Mouse (Mus musculus): Measurements from ENCODE around the gene Enpp6.

Enpp6 gene

GRCm38 (mm10) chr8:46986386-46987140 lies at the start of gene Enpp6:
TSS of gene Enpp6 (plus strand) at chr8:46986887.
- DNase-seq (ENCODE audit: low read depth, low spot score) = no peak

- no peak for DNase-seq (ENCODE audit: low read depth, low spot score)
Observed at GRCm38 (mm10) chr8:46938218-46938617, 48.5 kb upstream of the Enpp6 start.

GRCm38 (mm10) chr8:46941295-46941694 lies 45.4 kb upstream of the Enpp6 start:
- DNase-seq (ENCODE audit: low read depth, low spot score) = no peak

- no peak for DNase-seq (ENCODE audit: low read depth, low spot score)
Observed at GRCm38 (mm10) chr8:46941731-46942650, 44.7 kb upstream of the Enpp6 start.

GRCm38 (mm10) chr8:46942651-46943024 lies 44.0 kb upstream of the Enpp6 start:
- DNase-seq (ENCODE audit: low read depth, low spot score) = no peak

GRCm38 (mm10) chr8:46943337-46943736 lies 43.4 kb upstream of the Enpp6 start:
- DNase-seq (ENCODE audit: low read depth, low spot score) = no peak

GRCm38 (mm10) chr8:46946181-46946580 lies 40.5 kb upstream of the Enpp6 start:
- no peak for DNase-seq (ENCODE audit: low read depth, low spot score)

- no peak for DNase-seq (ENCODE audit: low read depth, low spot score)
Observed at GRCm38 (mm10) chr8:46948091-46948757, 38.5 kb upstream of the Enpp6 start.

GRCm38 (mm10) chr8:46953472-46953871 lies 33.2 kb upstream of the Enpp6 start:
- DNase-seq (ENCODE audit: low read depth, low spot score) = peak; percentile 47

GRCm38 (mm10) chr8:46962630-46963427 lies 23.9 kb upstream of the Enpp6 start:
- DNase-seq (ENCODE audit: low read depth, low spot score) = no peak

GRCm38 (mm10) chr8:46963619-46964145 lies 23.0 kb upstream of the Enpp6 start:
- DNase-seq (ENCODE audit: low read depth, low spot score) = no peak

GRCm38 (mm10) chr8:46965812-46966211 lies 20.9 kb upstream of the Enpp6 start:
- no peak for DNase-seq (ENCODE audit: low read depth, low spot score)

GRCm38 (mm10) chr8:46968721-46969120 lies 18.0 kb upstream of the Enpp6 start:
- no peak for DNase-seq (ENCODE audit: low read depth, low spot score)

GRCm38 (mm10) chr8:46969386-46969785 lies 17.3 kb upstream of the Enpp6 start:
- no peak for DNase-seq (ENCODE audit: low read depth, low spot score)

- DNase-seq (ENCODE audit: low read depth, low spot score) = no peak
Observed at GRCm38 (mm10) chr8:46977376-46977775, 9.3 kb upstream of the Enpp6 start.

- no peak for DNase-seq (ENCODE audit: low read depth, low spot score)
Observed at GRCm38 (mm10) chr8:46982166-46982565, 4.5 kb upstream of the Enpp6 start.

GRCm38 (mm10) chr8:46982770-46983169 lies 3.9 kb upstream of the Enpp6 start:
- DNase-seq (ENCODE audit: low read depth, low spot score) = no peak

GRCm38 (mm10) chr8:46984647-46985046 lies 2.0 kb upstream of the Enpp6 start:
- no peak for DNase-seq (ENCODE audit: low read depth, low spot score)

- no peak for DNase-seq (ENCODE audit: low read depth, low spot score)
Observed at GRCm38 (mm10) chr8:46988366-46988765, 1.7 kb downstream of the Enpp6 start.

- DNase-seq (ENCODE audit: low read depth, low spot score) = no peak
Observed at GRCm38 (mm10) chr8:46991081-46991480, 4.4 kb downstream of the Enpp6 start.

- no peak for DNase-seq (ENCODE audit: low read depth, low spot score)
Observed at GRCm38 (mm10) chr8:46992579-46992978, 5.9 kb downstream of the Enpp6 start.

Measured in c-Kit-negative CD71-positive TER-119-positive erythroid progenitor cells, embryonic 14.5 days (primary cell).